Mouse (Mus musculus) brain, embryonic 18.5 days (tissue): ENCODE measurements around the gene Cckbr.
A peak's percentile ranks its signal among the peaks of the same experiment; 100 is the strongest.
"Not testable (repeated sequence)": the region's sequence is repeated elsewhere in the genome, so short reads cannot be mapped to it uniquely, and the experiment has no call there.

Experiments
- DNase-seq: peaks from one replicate; pipeline ENCODE4 v3.0.0-alpha.2; 2012; ENCODE audit warnings: low read depth, low spot score

The Cckbr gene

GRCm38 (mm10) chr7:105437979-105438772 lies 12.6 kb downstream of the Cckbr start:
- DNase-seq: no peak

- DNase-seq: no peak
Observed at GRCm38 (mm10) chr7:105441426-105441825, 15.9 kb downstream of the Cckbr start.

GRCm38 (mm10) chr7:105445076-105445475 lies 19.5 kb downstream of the Cckbr start:
- no peak for DNase-seq

GRCm38 (mm10) chr7:105453345-105453744 lies 27.8 kb downstream of the Cckbr start:
- DNase-seq: not testable (repeated sequence)

GRCm38 (mm10) chr7:105458546-105458945 lies 33.0 kb downstream of the Cckbr start:
- DNase-seq: no peak

GRCm38 (mm10) chr7:105465505-105465904 lies 40.0 kb downstream of the Cckbr start:
- DNase-seq: not testable (repeated sequence)

- no peak for DNase-seq
Observed at GRCm38 (mm10) chr7:105472607-105473006, 47.1 kb downstream of the Cckbr start.

- no peak for DNase-seq
Observed at GRCm38 (mm10) chr7:105474771-105475315, 49.3 kb downstream of the Cckbr start.

GRCm38 (mm10) chr7:105475396-105475949 lies 49.9 kb downstream of the Cckbr start:
- DNase-seq: no peak

GRCm38 (mm10) chr7:105476683-105477432 lies 51.3 kb downstream of the Cckbr start:
- no peak for DNase-seq

GRCm38 (mm10) chr7:105477433-105477700 lies 51.8 kb downstream of the Cckbr start:
- DNase-seq: no peak

GRCm38 (mm10) chr7:105477841-105478240 lies 52.3 kb downstream of the Cckbr start:
- DNase-seq: no peak

GRCm38 (mm10) chr7:105478344-105478743 lies 52.8 kb downstream of the Cckbr start:
- no peak for DNase-seq

GRCm38 (mm10) chr7:105479232-105479631 lies 53.7 kb downstream of the Cckbr start:
- DNase-seq: no peak

GRCm38 (mm10) chr7:105480081-105480480 lies 54.5 kb downstream of the Cckbr start:
- no peak for DNase-seq

- no peak for DNase-seq
Observed at GRCm38 (mm10) chr7:105480561-105481504, 55.3 kb downstream of the Cckbr start.

- DNase-seq: peak; percentile 30
Observed at GRCm38 (mm10) chr7:105481505-105482411, 56.2 kb downstream of the Cckbr start, which contains the start of gene Cavin3. Gene Cavin3, minus strand, starts transcription at chr7:105482300.

GRCm38 (mm10) chr7:105482426-105482825 lies 56.9 kb downstream of the Cckbr start:
- no peak for DNase-seq

- no peak for DNase-seq
Observed at GRCm38 (mm10) chr7:105485029-105485428, 59.5 kb downstream of the Cckbr start.
